ENCODE assay signal across 9 mouse cellular contexts in the genomic region with DNA sequence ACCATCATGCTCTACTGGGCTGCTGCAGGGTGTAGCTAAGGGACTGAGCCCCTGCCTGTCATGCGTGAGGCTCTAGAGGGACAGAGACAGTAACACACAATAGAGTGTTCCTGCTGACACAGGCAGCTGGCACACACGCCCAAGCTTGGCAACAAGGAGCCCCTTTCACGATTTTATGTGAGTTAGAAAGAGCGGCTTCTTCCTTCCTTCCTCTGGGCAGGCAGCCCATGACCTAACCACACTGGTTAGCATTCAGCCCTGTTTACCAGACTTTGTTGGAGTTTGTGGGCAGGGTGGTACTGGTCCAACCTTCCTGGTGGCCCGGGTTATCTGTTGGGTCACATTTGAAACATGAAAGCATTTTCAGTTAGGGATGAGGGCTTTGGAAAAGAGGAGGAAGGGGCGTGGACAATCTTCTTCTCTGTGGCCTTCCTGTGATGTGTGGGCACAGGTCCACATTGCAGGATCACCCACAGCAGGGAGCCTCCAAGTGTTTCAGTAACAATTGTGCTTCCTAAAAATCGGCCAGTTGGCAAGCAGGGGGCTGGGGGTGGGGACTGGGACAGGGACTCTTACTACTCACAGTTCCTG. TPM values are rescaled to one million over a fixed set of nuclear protein-coding genes. Genes with fewer than 3 reads are reported as not detected.
DNase-seq lines count a peak whose midpoint lies in the region; ATAC-seq and TF ChIP-seq lines count a peak whose summit lies in the region.
"Had no signal": no experiment of that assay in that cellular context is flagged by ENCODE, and none has a peak within 500 bp of the region (broad histone marks: within the 10 kb centered on the region; RNA-seq: fewer than 3 reads in every experiment).

No protein-coding gene starts in this region.

- peak overlapping the region; percentile 52 for H3ac ChIP-seq in C2C12 (ENCODE audit: control insufficient read depth, insufficient read length, low read depth)

- peak overlapping the region; percentile 17; the same call in 1 of the 2 replicates for H3K27ac ChIP-seq in lung, embryonic 15.5 days
- 0 out of 2 replicates have a peak overlapping the region, but pooled peaks have one; percentile 18 for H3K27ac ChIP-seq in stomach, embryonic 16.5 days (ENCODE audit: low read length)
- H3K27ac ChIP-seq: midbrain, embryonic 12.5 days had no signal

- 40% methylated on average over 7 of the region's 7 CpGs for WGBS in lung, embryonic 15.5 days
- WGBS in stomach, embryonic 16.5 days = 51% methylated on average over 7 of the region's 7 CpGs

- H3K79me3 ChIP-seq in C2C12 (ENCODE audit: low read depth) = no peaks in the 10 kb centered on the region

- 0 out of 2 replicates have a peak overlapping the region, but pooled peaks have one; percentile 0 for H3K4me2 ChIP-seq in lung, embryonic 15.5 days
- no peak overlapping the region for H3K4me2 ChIP-seq in stomach, embryonic 16.5 days (ENCODE audit: low read depth, low read length)
- H3K4me2 ChIP-seq: midbrain, embryonic 12.5 days had no signal

- no peaks in the 10 kb centered on the region for H3K79me2 ChIP-seq in C2C12 (ENCODE audit: control insufficient read depth, insufficient read depth)

- TF ChIP-seq CTCF in C2C12 (IDR thresholded peaks at IDR 0.05; ENCODE audit: control insufficient read depth, insufficient read depth, insufficient read length) = no peak

- H3K36me3 ChIP-seq in C2C12 (ENCODE audit: control insufficient read depth, insufficient read depth) = no peaks in the 10 kb centered on the region
- no peaks in the 10 kb centered on the region for H3K36me3 ChIP-seq in lung, embryonic 15.5 days
- H3K36me3 ChIP-seq in stomach, embryonic 16.5 days (ENCODE audit: control insufficient read depth, insufficient read depth, low read length) = no peaks in the 10 kb centered on the region
- H3K36me3 ChIP-seq: midbrain, embryonic 12.5 days had no signal

- H3K9me3 ChIP-seq in lung, embryonic 15.5 days = no peaks in the 10 kb centered on the region
- H3K9me3 ChIP-seq in stomach, embryonic 16.5 days (replicated peaks; ENCODE audit: control insufficient read depth, low read length) = no peaks in the 10 kb centered on the region
- H3K9me3 ChIP-seq: midbrain, embryonic 12.5 days had no signal

- peak; percentile 90 for ATAC-seq in common myeloid progenitor, adult 5-6 weeks (replicated peaks; ENCODE audit: low read depth, poor library complexity, severe bottlenecking)
- ATAC-seq in lung, embryonic 15.5 days (ENCODE audit: borderline replicate concordance, extremely low read depth, low FRiP score, low TSS enrichment) = 0 out of 2 replicates have a peak, but pooled peaks have one; percentile 39
- no peak for ATAC-seq in stomach, embryonic 16.5 days (ENCODE audit: insufficient read depth, low FRiP score)

- peaks cover 10% of the 10 kb centered on the region for H3K4me1 ChIP-seq in lung, embryonic 15.5 days
- H3K4me1 ChIP-seq in stomach, embryonic 16.5 days (ENCODE audit: control insufficient read depth, insufficient read depth, low read length) = peaks cover 8% of the 10 kb centered on the region
- H3K4me1 ChIP-seq: midbrain, embryonic 12.5 days had no signal

- no peaks in the 10 kb centered on the region for H3K27me3 ChIP-seq in C2C12 (ENCODE audit: control insufficient read depth, insufficient read depth, insufficient read length)
- H3K27me3 ChIP-seq in lung, embryonic 15.5 days = no peaks in the 10 kb centered on the region
- no peaks in the 10 kb centered on the region for H3K27me3 ChIP-seq in stomach, embryonic 16.5 days (ENCODE audit: control insufficient read depth, insufficient read depth, low read length)
- H3K27me3 ChIP-seq: midbrain, embryonic 12.5 days had no signal

- DNase-seq in gastrocnemius, adult 18-20 months (ENCODE audit: low spot score) = peak; percentile 14
- no peak for DNase-seq in gastrocnemius, adult 8-10 months (ENCODE audit: low spot score in 2 of 2)
- DNase-seq in kidney, postnatal 25 days = peak; percentile 65 to 78
- DNase-seq in thymus, adult 18-20 months = no peak

- no peak overlapping the region for H3K4me3 ChIP-seq in C2C12 (ENCODE audit: insufficient read depth, poor library complexity, severe bottlenecking)
- H3K4me3 ChIP-seq in lung, embryonic 15.5 days = no peak overlapping the region
- H3K4me3 ChIP-seq in stomach, embryonic 16.5 days (replicated peaks; ENCODE audit: low read length) = no peak overlapping the region
- H3K4me3 ChIP-seq: midbrain, embryonic 12.5 days had no signal

- no peak overlapping the region for H3K9ac ChIP-seq in lung, embryonic 15.5 days
- no peak overlapping the region for H3K9ac ChIP-seq in stomach, embryonic 16.5 days (ENCODE audit: low read length)
- H3K9ac ChIP-seq: midbrain, embryonic 12.5 days had no signal

TF ChIP-seq in C2C12, 6 proteins besides CTCF, POLR2A, EP300 and RAD21:
- TF ChIP-seq FOSL1 (IDR thresholded peaks at IDR 0.05; ENCODE audit: insufficient read depth, low read length, poor library complexity, severe bottlenecking) (no peak), CEBPB (IDR thresholded peaks at IDR 0.05; ENCODE audit: low read depth) (no peak), USF1 (IDR thresholded peaks at IDR 0.05; ENCODE audit: low read depth) (no peak), MYOD1 (IDR thresholded peaks at IDR 0.05; ENCODE audit: control insufficient read depth, insufficient read length, low read depth) (no peak), MYOG (IDR thresholded peaks at IDR 0.05; ENCODE audit: control insufficient read depth, extremely low read depth, insufficient read length) (no peak), MAX (IDR thresholded peaks at IDR 0.05) (peak; percentile 7)

RNA-seq across cellular contexts. Expression of a gene that starts 47.9 kb away (rescaled TPM):
- total RNA-seq in gastrocnemius, adult 18-20 months (2021) = 10 to 100 TPM; 12.4 to 17.1 TPM
- total RNA-seq in gastrocnemius, adult 8-10 months (2022) = 10 to 100 TPM; 13.7 to 20.0 (median 15.9) TPM
- 56.6 TPM for polyA plus RNA-seq in C2C12 (2012; fragmentation: generic; extraction: Trizol)
- total RNA-seq in common myeloid progenitor, adult 5-6 weeks (2017) = not detected in 2 replicates
- polyA plus RNA-seq in lung, embryonic 15.5 days (2015; fragmentation: Nextera tagmentation; extraction: Ambion mirVana) = 46.8 and 51.9 TPM in 2 replicates
- polyA plus RNA-seq in stomach, embryonic 16.5 days (2015; fragmentation: Nextera tagmentation; extraction: Ambion mirVana) = 81.5 and 86.5 TPM in 2 replicates

Comparison
In these comparisons a context has a peak if more than half of its experiments do, and no peak if none do; other contexts are left out.
1. DNase-seq: peak in gastrocnemius, adult 18-20 months (single experiment) and kidney, postnatal 25 days (2 of 2); none in gastrocnemius, adult 8-10 months (0 of 2) and thymus, adult 18-20 months (0 of 2).
2. RNA of a gene that starts 47.9 kb away (total RNA-seq): 12.4 to 17.1 TPM in gastrocnemius, adult 18-20 months and 13.7 to 20.0 TPM in gastrocnemius, adult 8-10 months; not detected in common myeloid progenitor, adult 5-6 weeks; every median in the first group is over 10 times any median in the second.